Mouse (Mus musculus): ENCODE data around the gene Hist1h2ag. TPM values are rescaled to one million over a fixed set of nuclear protein-coding genes. Genes with fewer than 3 reads are reported as not detected.
A peak's percentile ranks its signal among the peaks of the same experiment; 100 is the strongest.
"Not testable (repeated sequence)": the region's sequence is repeated elsewhere in the genome, so short reads cannot be mapped to it uniquely, and the experiment has no call there.

Hist1h2ag gene
- polyA plus RNA-seq, 1 experiment from 2014 or later: 22.6 TPM

- H3K9ac ChIP-seq: peak overlapping the region; percentile 71
- peak; percentile 20 for ATAC-seq (ENCODE audit: insufficient read depth)
- H3K4me1 ChIP-seq (replicated peaks): peaks cover 60% of the 10 kb centered on the region
- no peaks in the 10 kb centered on the region for H3K27me3 ChIP-seq
- peak overlapping the region; percentile 75 for H3K4me2 ChIP-seq
- H3K4me3 ChIP-seq (replicated peaks): peak overlapping the region; percentile 55
- no peaks in the 10 kb centered on the region for H3K36me3 ChIP-seq (replicated peaks)
- 1% methylated on average over 22 of the region's 23 CpGs for WGBS (ENCODE audit: insufficient replicate concordance)
- H3K9me3 ChIP-seq (replicated peaks): no peaks in the 10 kb centered on the region
- H3K27ac ChIP-seq (replicated peaks): peak overlapping the region; percentile 100
Observed at GRCm38 (mm10) chr13:22036149-22036956, 6.4 kb downstream of the Hist1h2ag start.

DNA sequence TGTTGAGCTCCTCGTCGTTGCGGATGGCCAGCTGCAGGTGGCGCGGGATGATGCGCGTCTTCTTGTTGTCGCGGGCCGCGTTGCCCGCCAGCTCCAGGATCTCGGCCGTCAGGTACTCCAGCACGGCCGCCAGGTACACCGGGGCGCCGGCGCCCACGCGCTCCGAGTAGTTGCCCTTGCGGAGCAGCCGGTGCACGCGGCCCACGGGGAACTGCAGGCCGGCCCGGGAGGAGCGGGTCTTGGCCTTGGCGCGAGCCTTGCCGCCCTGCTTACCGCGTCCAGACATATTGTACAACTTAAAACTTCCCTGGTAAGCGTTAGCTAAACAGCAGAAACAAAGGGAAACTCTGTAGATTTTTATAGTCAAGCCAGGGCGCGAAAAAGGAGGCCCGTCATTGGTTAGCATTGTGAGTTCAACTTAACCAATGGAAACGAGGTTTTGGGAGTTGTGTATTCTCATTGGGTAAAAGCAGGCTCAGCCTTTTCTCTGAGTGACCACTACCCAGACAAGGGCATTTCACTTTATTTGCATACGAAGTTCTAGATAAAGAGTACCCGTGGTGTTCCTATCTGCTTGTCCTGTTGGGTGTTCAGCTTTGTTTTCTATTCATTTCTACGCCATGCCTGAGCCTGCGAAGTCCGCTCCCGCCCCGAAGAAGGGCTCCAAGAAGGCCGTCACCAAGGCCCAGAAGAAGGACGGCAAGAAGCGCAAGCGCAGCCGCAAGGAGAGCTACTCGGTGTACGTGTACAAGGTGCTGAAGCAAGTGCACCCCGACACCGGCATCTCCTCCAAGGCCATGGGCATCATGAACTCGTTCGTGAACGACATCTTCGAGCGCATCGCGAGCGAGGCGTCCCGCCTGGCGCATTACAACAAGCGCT is 7.2 kb downstream of the Hist1h2ag start, which contains the start of the genes Hist1h2ah and Hist1h2bk:
Gene Hist1h2ah (minus strand): TSS at position 302 of the 882 bp plus-strand sequence.
Gene Hist1h2bk (plus strand): TSS at position 604 of the 882 bp plus-strand sequence.
- under 1% methylated on average over 25 of the region's 69 CpGs for WGBS (ENCODE audit: insufficient replicate concordance)
- peak; percentile 91 for ATAC-seq (ENCODE audit: insufficient read depth)
- H3K4me2 ChIP-seq: peak within 1 kb of the TSS; percentile 75

GRCm38 (mm10) chr13:22034443-22035266 is 8.1 kb downstream of the Hist1h2ag start:
- H3K36me3 ChIP-seq (replicated peaks): no peaks in the 10 kb centered on the region
- no peak for ATAC-seq (ENCODE audit: insufficient read depth)
- no peaks in the 10 kb centered on the region for H3K27me3 ChIP-seq
- H3K4me2 ChIP-seq: peak overlapping the region; percentile 69
- H3K4me3 ChIP-seq (replicated peaks): peak overlapping the region; percentile 58
- peak overlapping the region; percentile 100 for H3K27ac ChIP-seq (replicated peaks)
- 0% methylated on average over 10 of the region's 14 CpGs for WGBS (ENCODE audit: insufficient replicate concordance)
- peaks cover 53% of the 10 kb centered on the region for H3K4me1 ChIP-seq (replicated peaks)
- H3K9me3 ChIP-seq (replicated peaks): no peaks in the 10 kb centered on the region
- H3K9ac ChIP-seq: peak overlapping the region; percentile 76

More for the DNA sequence above, 7.2 kb downstream of the Hist1h2ag start, which contains the start of the genes Hist1h2ah and Hist1h2bk:
- not testable (repeated sequence) for H3K36me3 ChIP-seq (replicated peaks); H3K27me3 ChIP-seq; H3K9me3 ChIP-seq (replicated peaks)
- H3K4me3 ChIP-seq (replicated peaks): peak within 1 kb of the TSS; percentile 58
- peak within 1 kb of the TSS; percentile 100 for H3K27ac ChIP-seq (replicated peaks)
- peak within 1 kb of the TSS; percentile 76 for H3K9ac ChIP-seq
- peaks cover 57% of the 10 kb centered on the region for H3K4me1 ChIP-seq (replicated peaks)

DNA sequence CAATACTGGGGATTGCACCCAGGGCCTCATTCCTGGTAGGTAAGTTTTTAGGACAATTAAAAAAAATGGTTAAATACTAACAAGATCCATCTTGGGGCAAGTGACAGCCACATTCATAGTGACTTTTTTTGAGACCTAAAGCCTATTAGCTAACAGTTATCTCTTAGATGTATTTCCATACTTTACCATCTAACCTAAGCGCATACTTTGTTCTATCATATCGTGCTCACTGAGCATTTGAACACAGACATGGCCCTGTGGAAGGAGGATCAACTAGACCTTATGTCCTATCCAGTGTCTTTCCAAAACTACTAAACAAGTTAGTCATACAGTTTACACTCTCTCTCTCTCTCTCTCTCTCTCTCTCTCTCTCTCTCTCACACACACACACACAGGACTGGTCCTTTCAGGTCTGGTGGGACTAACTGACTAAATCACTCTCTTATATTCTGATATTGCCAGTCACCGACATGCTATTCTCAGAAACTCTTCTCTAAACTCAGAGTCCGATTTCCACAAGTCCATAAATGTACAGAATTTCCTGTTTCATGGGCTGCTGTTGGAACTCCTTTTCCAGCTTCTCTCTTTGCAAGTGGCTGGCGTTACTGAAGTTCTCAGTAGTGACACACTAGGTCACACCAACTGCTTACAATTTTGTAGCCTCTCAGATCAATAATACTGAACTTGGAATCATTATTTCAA is 8.9 kb downstream of the Hist1h2ag start:
- H3K4me1 ChIP-seq (replicated peaks): peaks cover 54% of the 10 kb centered on the region
- 31% methylated on average over 5 of the region's 5 CpGs for WGBS (ENCODE audit: insufficient replicate concordance)

DNA sequence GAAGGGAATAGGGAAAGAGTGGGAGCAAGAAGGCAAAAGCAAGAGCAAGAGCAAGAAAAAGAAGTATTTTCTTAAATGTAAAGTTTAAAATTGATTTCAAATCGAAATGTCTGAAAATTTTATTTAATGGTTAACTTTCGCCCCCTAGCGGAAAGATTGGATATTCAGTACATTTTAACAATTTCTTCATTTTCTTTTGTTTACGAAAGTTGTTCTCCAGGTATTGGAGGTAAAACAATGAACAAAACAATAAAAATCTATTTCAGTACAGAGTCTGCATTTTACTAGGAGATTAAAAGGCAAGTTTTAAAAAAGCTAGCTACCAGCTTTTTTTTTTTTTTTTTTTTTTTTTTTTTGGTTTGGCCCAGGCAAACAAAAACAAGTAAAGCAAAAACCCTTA is 12.3 kb downstream of the Hist1h2ag start:
- H3K4me1 ChIP-seq (replicated peaks): peaks cover 48% of the 10 kb centered on the region
- H3K9me3 ChIP-seq (replicated peaks): no peaks in the 10 kb centered on the region
- peak overlapping the region; percentile 36 for H3K4me2 ChIP-seq
- 6% methylated on average over 4 of the region's 4 CpGs for WGBS (ENCODE audit: insufficient replicate concordance)
- no peaks in the 10 kb centered on the region for H3K27me3 ChIP-seq
- 0 out of 2 replicates have a peak overlapping the region, but pooled peaks have one; percentile 33 for H3K27ac ChIP-seq (replicated peaks)
- H3K9ac ChIP-seq: no peak overlapping the region
- no peak for ATAC-seq (ENCODE audit: insufficient read depth)
- H3K36me3 ChIP-seq (replicated peaks): no peaks in the 10 kb centered on the region
- H3K4me3 ChIP-seq (replicated peaks): no peak overlapping the region

More for the DNA sequence above, 8.9 kb downstream of the Hist1h2ag start:
- Histone ChIP-seq H3K4me3 (replicated peaks) (peak overlapping the region; percentile 58), H3K9me3 (replicated peaks) (no peaks in the 10 kb centered on the region), H3K27ac (replicated peaks) (peak overlapping the region; percentile 100), H3K9ac (peak overlapping the region; percentile 76), H3K36me3 (replicated peaks) (no peaks in the 10 kb centered on the region), H3K4me2 (peak overlapping the region; percentile 69), H3K27me3 (no peaks in the 10 kb centered on the region)
- ATAC-seq (ENCODE audit: insufficient read depth): no peak

DNA sequence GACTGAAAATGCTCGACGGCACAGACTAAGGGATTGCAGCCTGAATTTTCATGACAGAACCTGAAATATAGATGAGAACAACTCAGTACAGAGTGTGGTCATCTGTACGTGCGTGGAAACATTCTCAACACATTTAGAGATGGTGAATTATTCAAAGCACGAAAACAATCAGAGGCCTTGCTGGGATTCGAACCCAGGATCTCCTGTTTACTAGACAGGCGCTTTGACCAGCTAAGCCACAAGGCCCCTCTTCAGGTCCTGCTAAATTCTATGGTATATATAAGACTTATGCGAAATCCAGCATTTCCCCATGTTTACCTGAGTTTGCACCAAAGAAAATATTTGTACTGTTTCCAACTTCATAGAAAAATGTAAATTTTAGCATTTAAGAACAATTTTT is 12.8 kb downstream of the Hist1h2ag start:
- Histone ChIP-seq H3K9me3 (replicated peaks) (no peaks in the 10 kb centered on the region), H3K9ac (no peak overlapping the region), H3K27ac (replicated peaks) (peak overlapping the region; percentile 45; the same call in 1 of the 2 replicates), H3K4me1 (replicated peaks) (peaks cover 48% of the 10 kb centered on the region), H3K27me3 (no peaks in the 10 kb centered on the region), H3K4me2 (peak overlapping the region; percentile 79), H3K4me3 (replicated peaks) (no peak overlapping the region), H3K36me3 (replicated peaks) (no peaks in the 10 kb centered on the region)
- WGBS (ENCODE audit: insufficient replicate concordance): 26% methylated on average over 8 of the region's 8 CpGs
- ATAC-seq (ENCODE audit: insufficient read depth): no peak

DNA sequence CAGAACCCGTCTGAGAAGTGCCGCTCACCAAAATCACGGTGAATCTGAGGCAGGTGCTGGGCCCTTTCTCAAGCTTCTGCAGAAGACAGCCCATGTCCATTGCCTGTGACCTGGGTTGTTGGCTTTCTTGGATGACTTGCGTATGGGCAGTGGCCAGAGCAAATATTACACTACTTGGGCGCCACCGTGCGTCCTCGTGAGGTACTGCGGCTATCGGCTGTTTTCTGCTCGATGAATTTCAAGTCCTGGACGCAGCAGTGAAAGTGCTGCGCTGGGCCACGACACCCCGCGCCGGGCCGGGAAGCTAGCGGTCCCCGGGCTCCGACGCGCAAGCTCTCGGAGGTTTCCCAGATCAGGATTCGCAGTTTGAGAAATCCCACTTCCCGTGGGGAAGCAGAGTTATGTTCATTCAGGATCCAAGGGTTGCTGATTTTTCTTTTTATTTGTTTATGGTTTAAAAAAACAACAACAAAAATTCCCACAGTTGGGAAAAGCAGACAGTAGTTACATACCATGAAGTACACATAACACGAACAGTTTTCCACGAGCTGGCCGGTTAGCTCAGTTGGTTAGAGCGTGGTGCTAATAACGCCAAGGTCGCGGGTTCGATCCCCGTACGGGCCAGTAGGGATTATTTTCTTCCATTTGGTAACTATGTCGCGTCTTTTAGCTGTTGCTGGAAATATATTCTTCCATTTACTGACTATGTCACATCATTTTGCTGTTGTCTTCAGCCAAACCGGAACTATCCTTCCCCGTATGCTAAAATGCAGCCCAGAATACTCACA is 13.9 kb downstream of the Hist1h2ag start:
- Histone ChIP-seq H3K4me1 (replicated peaks) (peaks cover 43% of the 10 kb centered on the region), H3K9me3 (replicated peaks) (no peaks in the 10 kb centered on the region), H3K4me3 (replicated peaks) (peak overlapping the region; percentile 65), H3K36me3 (replicated peaks) (no peaks in the 10 kb centered on the region), H3K9ac (peak overlapping the region; percentile 65), H3K4me2 (peak overlapping the region; percentile 79), H3K27ac (replicated peaks) (peak overlapping the region; percentile 89), H3K27me3 (no peaks in the 10 kb centered on the region)
- peak; percentile 82 for ATAC-seq (ENCODE audit: insufficient read depth)
- under 1% methylated on average over 40 of the region's 40 CpGs for WGBS (ENCODE audit: insufficient replicate concordance)

GRCm38 (mm10) chr13:22026058-22027031 is 16.4 kb downstream of the Hist1h2ag start:
- under 1% methylated on average over 35 of the region's 35 CpGs for WGBS (ENCODE audit: insufficient replicate concordance)
- Histone ChIP-seq H3K4me1 (replicated peaks) (peaks cover 38% of the 10 kb centered on the region), H3K27ac (replicated peaks) (peak overlapping the region; percentile 61), H3K36me3 (replicated peaks) (no peaks in the 10 kb centered on the region), H3K27me3 (no peaks in the 10 kb centered on the region), H3K4me2 (peak overlapping the region; percentile 73), H3K9ac (peak overlapping the region; percentile 69), H3K4me3 (replicated peaks) (peak overlapping the region; percentile 65), H3K9me3 (replicated peaks) (no peaks in the 10 kb centered on the region)
- ATAC-seq (ENCODE audit: insufficient read depth): no peak
